Mouse (Mus musculus) heart, postnatal 0 days (tissue): ENCODE results near the gene Zw10.

ENCODE experiments used
- CTCF ChIP-seq: IDR thresholded peaks from 2 replicates; pipeline ENCODE4 v1.5.1; 2016; ENCODE audit warnings: antibody characterized with exemption, control low read depth, low read depth
- EP300 ChIP-seq: IDR thresholded peaks from 2 replicates; pipeline ENCODE4 v1.6.1; 2016; ENCODE audit warnings: antibody characterized with exemption, low read depth

- TF ChIP-seq EP300 (no peak), CTCF (no peak)
Observed at GRCm38 (mm10) chr9:49119759-49120158, 64.3 kb downstream of the Zw10 start.
